Mouse (Mus musculus): Measurements from ENCODE around the gene Plk5.

- no peak for TF ChIP-seq GATA1 (IDR thresholded peaks at IDR 0.05; ENCODE audit: low read length)
- TF ChIP-seq TAL1 (IDR thresholded peaks at IDR 0.05; ENCODE audit: low read length), result no peak
Measured at GRCm38 (mm10) chr10:80395025-80395627, 38.9 kb downstream of the Plk5 start.

Data from erythroblast, embryonic 14.5 days (primary cell).